Mouse (Mus musculus): ENCODE data around the gene Lrp8.

- no peak for TF ChIP-seq CTCF (IDR thresholded peaks at IDR 0.05; ENCODE audit: insufficient read depth, low read depth, low read length)
- TF ChIP-seq POLR2A (IDR thresholded peaks at IDR 0.05; ENCODE audit: insufficient read depth, low read depth, low read length), result no peak
Observed at GRCm38 (mm10) chr4:107829675-107830074, 27.6 kb downstream of the Lrp8 start.

Data from olfactory bulb, adult 2 months (tissue).